Mouse (Mus musculus) adrenal gland, postnatal 25 days (tissue): Measurements from ENCODE around the gene Gm2163. TPM values are rescaled to one million over a fixed set of nuclear protein-coding genes. Genes with fewer than 3 reads are reported as not detected.
"Not testable (repeated sequence)": the region's sequence is repeated elsewhere in the genome, so short reads cannot be mapped to it uniquely, and the experiment has no call there.

ENCODE experiments used
- DNase-seq: peaks from one replicate; pipeline ENCODE4 v3.0.0; 2021; ENCODE audit warnings: mixed read lengths
- long read RNA-seq: library from polyadenylated mRNA; stranded (forward); transcript quantifications from one replicate; pipeline ENCODE4 v2.0.0, GENCODE M21; 2021
- total RNA-seq: library from RNA; stranded (reverse); gene quantifications from 2 replicates; pipeline ENCODE4 v1.2.3, GENCODE M21; 2021

Gene Gm2163
- 0.70 TPM in 1 of 2 replicates, not detected in the other for total RNA-seq
- long read RNA-seq, partial matches to known transcripts = 0 of 1 reads
- long read RNA-seq, other reads (novel, unspliced or antisense) = 1 of 1 reads

GRCm38 (mm10) chr4:42466452-42466851 lies at the start of gene Gm2163:
TSS of gene Gm2163 (plus strand) at chr4:42466752.
- DNase-seq = not testable (repeated sequence)

- DNase-seq = not testable (repeated sequence)
Measured at GRCm38 (mm10) chr4:42439078-42439477, 27.5 kb upstream of the Gm2163 start, which contains the start of gene Gm21586. TSS of gene Gm21586 (plus strand) at chr4:42439378.

- not testable (repeated sequence) for DNase-seq
Measured at GRCm38 (mm10) chr4:42528075-42528474, 61.5 kb downstream of the Gm2163 start, which contains the start of gene Fam205a2. TSS of gene Fam205a2 (minus strand) at chr4:42528175.

- not testable (repeated sequence) for DNase-seq
Measured at GRCm38 (mm10) chr4:42611895-42612294, 145.3 kb downstream of the Gm2163 start, which contains the start of gene Gm10591. TSS of gene Gm10591 (plus strand) at chr4:42612195.

- DNase-seq = not testable (repeated sequence)
Measured at GRCm38 (mm10) chr4:42629419-42629818, 162.9 kb downstream of the Gm2163 start, which contains the start of gene Gm2564. TSS of gene Gm2564 (plus strand) at chr4:42629719.

Other genes starting within 250 kb of the Gm2163 start
- 1.1 and 1.8 TPM in 2 replicates for gene Gm10600, start 226.1 kb upstream of the Gm2163 start, total RNA-seq
- gene Ccl21b, start 211.0 kb upstream of the Gm2163 start, total RNA-seq = not detected in 2 replicates
- gene Gm21953, start 172.5 kb upstream of the Gm2163 start, total RNA-seq = not detected in 2 replicates
- gene Fam205a3, start 148.4 kb upstream of the Gm2163 start, total RNA-seq = not detected in 2 replicates
- gene Gm21586, start 27.4 kb upstream of the Gm2163 start, total RNA-seq = not detected in 2 replicates
- gene Fam205a2, start 61.4 kb downstream of the Gm2163 start, total RNA-seq = not detected in 2 replicates
- not detected in 2 replicates for gene Gm10591, start 145.4 kb downstream of the Gm2163 start, total RNA-seq
- gene Gm2564, start 163.0 kb downstream of the Gm2163 start, total RNA-seq = 3.7 and 4.2 TPM in 2 replicates
- 20.7 TPM in 1 of 2 replicates, not detected in the other for gene Ccl27b, start 188.5 kb downstream of the Gm2163 start, total RNA-seq
- gene Il11ra2, start 195.1 kb downstream of the Gm2163 start, total RNA-seq = not detected in 2 replicates